In the genomic region with DNA sequence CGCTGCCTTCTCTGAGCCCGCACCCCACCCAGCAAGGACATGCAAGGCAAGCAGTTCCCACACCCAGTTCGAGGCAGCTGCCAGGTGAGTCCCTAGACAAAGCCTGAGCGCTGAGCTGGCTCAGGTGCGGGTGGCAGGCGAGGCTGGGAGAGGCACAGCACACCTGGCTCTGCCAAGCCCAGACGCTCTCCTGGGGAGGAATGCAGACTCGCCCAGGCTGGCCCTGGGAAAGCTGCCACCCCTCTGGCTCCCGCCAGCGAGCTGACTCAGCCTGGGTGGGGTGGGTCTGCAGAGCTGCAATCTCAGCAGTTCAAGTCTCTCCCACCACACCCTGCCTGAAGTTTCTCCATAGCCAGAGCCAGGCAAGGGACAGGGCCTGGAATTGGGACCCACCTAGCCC, we compare ENCODE assay signal across 10 mouse cellular contexts. TPM values are rescaled to one million over a fixed set of nuclear protein-coding genes. Genes with fewer than 3 reads are reported as not detected.
DNase-seq lines count a peak whose midpoint lies in the region; ATAC-seq and TF ChIP-seq lines count a peak whose summit lies in the region.
"Had no signal": no experiment of that assay in that cellular context is flagged by ENCODE, and none has a peak within 500 bp of the region (broad histone marks: within the 10 kb centered on the region; RNA-seq: fewer than 3 reads in every experiment).

No protein-coding gene starts in this region.

- 53% methylated on average over 10 of the region's 10 CpGs for WGBS in heart, embryonic 12.5 days
- 47% methylated on average over 10 of the region's 10 CpGs for WGBS in neural tube, embryonic 15.5 days
- WGBS in midbrain, embryonic 16.5 days, result 32% methylated on average over 10 of the region's 10 CpGs
- 29% methylated on average over 10 of the region's 10 CpGs for WGBS in forebrain, postnatal 0 days

- no peak overlapping the region for H3K4me3 ChIP-seq in heart, embryonic 12.5 days
- no peak overlapping the region for H3K4me3 ChIP-seq in neural tube, embryonic 15.5 days (replicated peaks)
- no peak overlapping the region for H3K4me3 ChIP-seq in midbrain, embryonic 16.5 days (ENCODE audit: low read depth, low read length)
- H3K4me3 ChIP-seq in forebrain, postnatal 0 days (ENCODE audit: low read depth, low read length), result no peak overlapping the region
- H3K4me3 ChIP-seq: erythroblast, embryonic 14.5 days had no signal

- H3K4me1 ChIP-seq in heart, embryonic 12.5 days (replicated peaks), result peaks cover 35% of the 10 kb centered on the region
- peaks cover 9% of the 10 kb centered on the region; the same call in 1 of the 2 replicates for H3K4me1 ChIP-seq in neural tube, embryonic 15.5 days
- no peaks in the 10 kb centered on the region for H3K4me1 ChIP-seq in midbrain, embryonic 16.5 days (ENCODE audit: control insufficient read depth, insufficient read depth, low read length)
- no peaks in the 10 kb centered on the region for H3K4me1 ChIP-seq in forebrain, postnatal 0 days (ENCODE audit: insufficient read depth)

- DNase-seq in heart, adult 18-20 months, result peak; percentile 66 to 76
- DNase-seq in adipocyte (ENCODE audit: low spot score), result peak; percentile 41
- peak; percentile 53 to 60 for DNase-seq in heart, postnatal 10 days
- peak; percentile 65 to 88 for DNase-seq in lung, postnatal 4 days
- no peak for DNase-seq in forebrain, postnatal 0 days

- intact Hi-C loops in heart, postnatal 10 days (cut with DNase I), result no loop called here

- no peak overlapping the region for H3K27ac ChIP-seq in heart, embryonic 12.5 days (ENCODE audit: poor library complexity, severe bottlenecking)
- H3K27ac ChIP-seq in neural tube, embryonic 15.5 days (replicated peaks), result no peak overlapping the region
- H3K27ac ChIP-seq in midbrain, embryonic 16.5 days (ENCODE audit: low read length), result no peak overlapping the region
- no peak overlapping the region for H3K27ac ChIP-seq in forebrain, postnatal 0 days (ENCODE audit: low read depth, low read length)

- no peaks in the 10 kb centered on the region for H3K36me3 ChIP-seq in heart, embryonic 12.5 days
- H3K36me3 ChIP-seq in neural tube, embryonic 15.5 days, result no peaks in the 10 kb centered on the region
- H3K36me3 ChIP-seq in midbrain, embryonic 16.5 days (ENCODE audit: control insufficient read depth, insufficient read depth, low read length), result no peaks in the 10 kb centered on the region
- no peaks in the 10 kb centered on the region for H3K36me3 ChIP-seq in forebrain, postnatal 0 days (ENCODE audit: insufficient read depth)
- H3K36me3 ChIP-seq: G1E had no signal

- peaks cover 6% of the 10 kb centered on the region; the same call in 1 of the 2 replicates for H3K27me3 ChIP-seq in heart, embryonic 12.5 days (replicated peaks)
- H3K27me3 ChIP-seq in neural tube, embryonic 15.5 days (replicated peaks), result no peaks in the 10 kb centered on the region
- H3K27me3 ChIP-seq in midbrain, embryonic 16.5 days (ENCODE audit: control insufficient read depth, insufficient read depth, low read depth, low read length), result no peaks in the 10 kb centered on the region
- H3K27me3 ChIP-seq in forebrain, postnatal 0 days (ENCODE audit: insufficient read depth, low read length), result no peaks in the 10 kb centered on the region

- no peak for TF ChIP-seq CTCF in forebrain, postnatal 0 days (IDR thresholded peaks at IDR 0.05; ENCODE audit: low read depth)

- no peak for ATAC-seq in heart, embryonic 12.5 days (ENCODE audit: insufficient number of reproducible peaks, low FRiP score)
- no peak for ATAC-seq in neural tube, embryonic 15.5 days (ENCODE audit: low FRiP score)
- no peak for ATAC-seq in midbrain, embryonic 16.5 days
- no peak for ATAC-seq in forebrain, postnatal 0 days

- no peak overlapping the region for H3K4me2 ChIP-seq in heart, embryonic 12.5 days
- no peak overlapping the region for H3K4me2 ChIP-seq in neural tube, embryonic 15.5 days
- no peak overlapping the region for H3K4me2 ChIP-seq in midbrain, embryonic 16.5 days (ENCODE audit: low read length)
- no peak overlapping the region for H3K4me2 ChIP-seq in forebrain, postnatal 0 days (ENCODE audit: low read depth)

- no peaks in the 10 kb centered on the region for H3K9me3 ChIP-seq in heart, embryonic 12.5 days (replicated peaks)
- H3K9me3 ChIP-seq in neural tube, embryonic 15.5 days (replicated peaks), result no peaks in the 10 kb centered on the region
- H3K9me3 ChIP-seq in midbrain, embryonic 16.5 days (replicated peaks; ENCODE audit: control insufficient read depth, low read length, poor library complexity, severe bottlenecking), result no peaks in the 10 kb centered on the region
- H3K9me3 ChIP-seq in forebrain, postnatal 0 days (ENCODE audit: low read length), result no peaks in the 10 kb centered on the region
- H3K9me3 ChIP-seq: G1E had no signal

- no peak overlapping the region for H3K9ac ChIP-seq in heart, embryonic 12.5 days
- no peak overlapping the region for H3K9ac ChIP-seq in neural tube, embryonic 15.5 days (replicated peaks)
- no peak overlapping the region for H3K9ac ChIP-seq in midbrain, embryonic 16.5 days (ENCODE audit: low read depth, low read length)
- H3K9ac ChIP-seq in forebrain, postnatal 0 days, result no peak overlapping the region

RNA-seq across cellular contexts. Expression of a gene that starts 17.4 kb away (rescaled TPM):
- not detected for total RNA-seq in heart, adult 18-20 months (2021)
- polyA plus RNA-seq in heart, embryonic 12.5 days (2016; fragmentation: Nextera tagmentation; extraction: Ambion mirVana), result not detected in 2 replicates
- not detected for total RNA-seq in heart, postnatal 10 days (2021)
- not detected in 2 replicates for polyA plus RNA-seq in neural tube, embryonic 15.5 days (2015; fragmentation: Nextera tagmentation; extraction: Ambion mirVana)
- polyA plus RNA-seq in midbrain, embryonic 16.5 days (2015; fragmentation: Nextera tagmentation; extraction: Ambion mirVana), result 0.20 TPM in 1 of 2 replicates, not detected in the other
- not detected in 2 replicates for total RNA-seq in forebrain, postnatal 0 days (2014; rRNA removed)
- not detected in 2 replicates for polyA plus RNA-seq in forebrain, postnatal 0 days (2015; fragmentation: Nextera tagmentation; extraction: Ambion mirVana)
- polyA plus RNA-seq: G1E had no signal

RNA-seq across cellular contexts. Expression of a gene that starts 26.2 kb away (rescaled TPM):
- total RNA-seq in heart, adult 18-20 months (2021), result under 1 TPM in 1 of 2 experiments, not detected in 1; 0.31 TPM
- 1.3 and 1.9 TPM in 2 replicates for polyA plus RNA-seq in heart, embryonic 12.5 days (2016; fragmentation: Nextera tagmentation; extraction: Ambion mirVana)
- not detected for total RNA-seq in heart, postnatal 10 days (2021)
- polyA plus RNA-seq in neural tube, embryonic 15.5 days (2015; fragmentation: Nextera tagmentation; extraction: Ambion mirVana), result 0.73 and 63.9 TPM in 2 replicates
- polyA plus RNA-seq in midbrain, embryonic 16.5 days (2015; fragmentation: Nextera tagmentation; extraction: Ambion mirVana), result 0.50 TPM in 1 of 2 replicates, not detected in the other
- 0.31 TPM in 1 of 2 replicates, not detected in the other for total RNA-seq in forebrain, postnatal 0 days (2014; rRNA removed)
- polyA plus RNA-seq in forebrain, postnatal 0 days (2015; fragmentation: Nextera tagmentation; extraction: Ambion mirVana), result 0.47 and 0.51 TPM in 2 replicates
- total RNA-seq: G1E had no signal

RNA-seq across cellular contexts. Expression of a gene that starts 32.7 kb away (rescaled TPM):
- 1,000 to 10,000 TPM; 1,847 to 1,982 TPM for total RNA-seq in heart, adult 18-20 months (2021)
- 1,467 and 1,522 TPM in 2 replicates for polyA plus RNA-seq in heart, embryonic 12.5 days (2016; fragmentation: Nextera tagmentation; extraction: Ambion mirVana)
- total RNA-seq in heart, postnatal 10 days (2021), result 1,000 to 10,000 TPM; 1,270 to 1,308 TPM
- 1,270 and 1,336 TPM in 2 replicates for polyA plus RNA-seq in neural tube, embryonic 15.5 days (2015; fragmentation: Nextera tagmentation; extraction: Ambion mirVana)
- 1,185 and 1,247 TPM in 2 replicates for polyA plus RNA-seq in midbrain, embryonic 16.5 days (2015; fragmentation: Nextera tagmentation; extraction: Ambion mirVana)
- 105 and 115 TPM in 2 replicates for total RNA-seq in forebrain, postnatal 0 days (2014; rRNA removed)
- 1,342 and 1,370 TPM in 2 replicates for polyA plus RNA-seq in forebrain, postnatal 0 days (2015; fragmentation: Nextera tagmentation; extraction: Ambion mirVana)

RNA-seq across cellular contexts. Expression of a gene that starts 38.3 kb away (rescaled TPM):
- total RNA-seq in heart, adult 18-20 months (2021), result not detected
- polyA plus RNA-seq in heart, embryonic 12.5 days (2016; fragmentation: Nextera tagmentation; extraction: Ambion mirVana), result not detected in 2 replicates
- not detected for total RNA-seq in heart, postnatal 10 days (2021)
- 0.27 TPM in 1 of 2 replicates, not detected in the other for polyA plus RNA-seq in neural tube, embryonic 15.5 days (2015; fragmentation: Nextera tagmentation; extraction: Ambion mirVana)
- polyA plus RNA-seq in midbrain, embryonic 16.5 days (2015; fragmentation: Nextera tagmentation; extraction: Ambion mirVana), result not detected in 2 replicates
- total RNA-seq in forebrain, postnatal 0 days (2014; rRNA removed), result not detected in 2 replicates
- not detected in 2 replicates for polyA plus RNA-seq in forebrain, postnatal 0 days (2015; fragmentation: Nextera tagmentation; extraction: Ambion mirVana)
- polyA plus RNA-seq: erythroblast, embryonic 14.5 days; G1E had no signal

RNA-seq across cellular contexts. Expression of a gene that starts 47.2 kb away (rescaled TPM):
- total RNA-seq in heart, adult 18-20 months (2021), result not detected
- polyA plus RNA-seq in heart, embryonic 12.5 days (2016; fragmentation: Nextera tagmentation; extraction: Ambion mirVana), result not detected in 2 replicates
- total RNA-seq in heart, postnatal 10 days (2021), result not detected
- polyA plus RNA-seq in neural tube, embryonic 15.5 days (2015; fragmentation: Nextera tagmentation; extraction: Ambion mirVana), result 0.75 TPM in 1 of 2 replicates, not detected in the other
- polyA plus RNA-seq in midbrain, embryonic 16.5 days (2015; fragmentation: Nextera tagmentation; extraction: Ambion mirVana), result 0.46 and 1.6 TPM in 2 replicates
- not detected in 2 replicates for total RNA-seq in forebrain, postnatal 0 days (2014; rRNA removed)
- polyA plus RNA-seq in forebrain, postnatal 0 days (2015; fragmentation: Nextera tagmentation; extraction: Ambion mirVana), result 0.48 and 0.51 TPM in 2 replicates
- total RNA-seq: G1E had no signal
- polyA plus RNA-seq: G1E had no signal
